Mouse (Mus musculus): ENCODE measurements at regions not wholly inside any gene's neighbourhood (a gene's known extent, or its start where the extent isn't known, plus 50 kb on each side); places are given as distances from the start of the nearest gene placed in this dataset.
A peak's percentile ranks its signal among the peaks of the same experiment; 100 is the strongest.

DNA sequence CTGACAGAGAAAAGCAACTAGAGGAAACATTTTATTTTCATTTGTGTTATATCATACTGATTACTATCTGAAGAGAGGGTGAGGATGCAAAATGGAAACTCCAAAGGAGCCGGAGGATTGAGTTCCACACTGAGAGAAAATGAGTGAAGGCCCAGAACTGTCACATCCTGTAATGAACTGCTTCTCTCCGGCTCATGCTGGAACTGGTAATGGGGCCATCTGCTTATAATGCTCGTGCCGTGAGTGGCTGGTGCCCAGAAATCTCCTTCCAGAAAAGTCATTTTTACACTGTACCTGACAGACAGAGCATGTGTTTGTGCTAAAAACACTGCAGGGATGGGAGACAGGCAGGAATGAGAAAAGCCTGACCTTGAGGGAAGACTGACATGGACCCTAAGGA is 483.5 kb upstream of the Pkdcc start:
- no peak for DNase-seq (ENCODE audit: low read depth, low spot score)

DNA sequence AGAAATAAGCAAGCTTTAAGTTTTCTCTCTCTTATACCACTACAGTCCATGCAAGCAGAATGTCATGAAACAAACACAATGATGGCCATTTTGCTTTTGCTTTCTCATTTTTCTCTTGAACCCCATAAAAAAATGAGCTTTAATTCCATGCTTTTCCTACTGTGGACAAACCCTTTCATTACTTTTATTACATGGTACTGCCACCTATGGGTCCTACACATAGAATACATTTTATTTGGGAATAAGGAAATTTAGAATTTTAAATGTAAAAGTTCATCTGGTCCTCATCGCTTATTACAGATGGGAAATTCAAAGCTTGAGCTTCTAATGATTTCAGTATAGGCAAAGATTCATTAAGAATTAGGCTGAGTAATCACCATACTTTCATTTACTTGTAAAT is 472.6 kb upstream of the Pkdcc start:
- no peak for DNase-seq (ENCODE audit: low read depth, low spot score)

DNA sequence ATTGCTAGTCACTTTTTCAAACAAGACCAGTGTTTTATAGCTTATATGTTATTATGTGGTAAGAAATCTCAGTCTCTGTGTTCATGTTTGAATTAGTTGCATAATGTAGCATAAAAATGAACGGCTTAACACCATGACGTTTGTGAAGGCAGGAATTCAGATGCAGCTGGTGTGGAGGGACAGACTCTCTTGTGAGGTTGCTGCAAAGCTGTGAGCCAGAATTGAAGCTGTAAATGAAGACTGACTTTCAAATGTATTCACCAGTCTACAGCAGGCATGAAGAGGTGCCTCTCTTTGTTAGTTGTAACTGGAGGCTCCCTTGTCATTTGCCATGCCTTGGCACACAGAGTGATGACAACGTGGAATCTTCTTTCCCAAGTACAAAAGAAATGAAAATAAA is 457.7 kb upstream of the Pkdcc start:
- DNase-seq (ENCODE audit: low read depth, low spot score), result no peak

DNA sequence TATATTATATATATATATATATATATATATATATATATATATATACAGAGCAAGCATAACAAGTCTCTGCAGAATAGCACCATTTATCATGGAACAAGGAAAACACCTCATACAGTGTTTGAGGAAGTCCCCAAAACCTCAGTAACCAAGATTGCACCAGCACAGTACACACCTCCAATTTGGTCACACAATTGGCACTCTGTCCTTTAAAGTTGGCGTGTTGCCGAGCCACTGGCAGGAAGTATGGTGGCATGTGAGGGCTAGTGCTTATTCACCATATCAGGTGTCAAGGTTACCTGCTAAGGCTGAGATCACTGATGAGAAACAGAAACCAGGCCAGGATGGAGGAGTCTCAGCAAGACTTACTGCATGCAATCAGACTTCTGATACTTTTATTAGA is 436.0 kb upstream of the Pkdcc start:
- no peak for DNase-seq (ENCODE audit: low read depth, low spot score)

GRCm38 (mm10) chr17:82822129-82822528 is 393.0 kb upstream of the Pkdcc start:
- DNase-seq (ENCODE audit: low read depth, low spot score), result no peak

- DNase-seq (ENCODE audit: low read depth, low spot score), result no peak
Observed at GRCm38 (mm10) chr17:82824057-82824456, 391.0 kb upstream of the Pkdcc start.

GRCm38 (mm10) chr17:82824619-82825018 is 390.5 kb upstream of the Pkdcc start:
- DNase-seq (ENCODE audit: low read depth, low spot score), result no peak

DNA sequence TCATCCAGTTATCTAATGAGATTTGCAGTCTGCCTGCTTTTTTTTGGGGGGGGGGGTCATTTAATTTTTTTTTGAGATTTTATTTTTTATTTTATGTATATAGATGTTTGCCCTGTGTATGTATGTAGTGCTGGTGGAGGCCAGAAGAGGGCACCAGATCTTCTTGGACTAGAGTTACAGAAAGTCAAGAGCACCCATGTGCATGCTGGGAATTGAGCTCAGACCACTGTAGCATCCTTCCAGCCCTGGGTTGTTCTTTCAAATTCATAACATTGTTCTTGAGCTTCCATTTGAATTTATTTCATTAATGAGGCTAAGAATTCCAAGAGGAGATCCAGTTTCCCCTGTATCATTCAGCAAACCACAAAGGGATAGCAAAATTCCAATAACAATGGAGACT is 387.9 kb upstream of the Pkdcc start:
- DNase-seq (ENCODE audit: low read depth, low spot score), result no peak

- no peak for DNase-seq (ENCODE audit: low read depth, low spot score)
Observed at GRCm38 (mm10) chr17:82827841-82828240, 387.3 kb upstream of the Pkdcc start.

DNA sequence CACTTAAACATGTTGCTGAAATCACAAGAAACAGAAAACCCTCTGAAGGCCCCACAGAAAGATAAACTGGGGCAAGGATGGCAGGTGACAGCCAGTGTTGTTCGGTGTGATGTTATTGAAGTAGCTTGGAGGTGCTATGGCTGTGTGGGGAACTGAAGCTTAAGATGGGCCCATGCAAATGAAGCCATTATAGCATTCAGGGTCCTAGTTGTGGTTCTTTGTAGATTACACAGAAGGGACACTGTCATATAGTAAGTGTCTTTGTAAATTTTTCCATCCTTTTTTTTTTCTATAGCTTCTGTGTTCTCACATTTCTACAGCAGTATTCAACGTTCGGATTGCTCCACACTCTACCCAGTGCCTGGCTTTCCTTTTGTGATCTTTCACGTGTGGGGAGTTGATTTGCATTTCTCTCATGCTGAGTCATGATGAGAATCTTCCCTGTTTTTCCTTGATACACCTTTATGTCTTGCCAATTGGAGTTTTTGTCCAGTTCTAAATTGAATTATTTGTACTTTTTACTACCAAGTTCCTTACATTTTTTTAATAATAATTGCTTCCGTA is 386.6 kb upstream of the Pkdcc start:
- no peak for DNase-seq (ENCODE audit: low read depth, low spot score)

GRCm38 (mm10) chr17:82829415-82829814 is 385.7 kb upstream of the Pkdcc start:
- DNase-seq (ENCODE audit: low read depth, low spot score), result no peak

DNA sequence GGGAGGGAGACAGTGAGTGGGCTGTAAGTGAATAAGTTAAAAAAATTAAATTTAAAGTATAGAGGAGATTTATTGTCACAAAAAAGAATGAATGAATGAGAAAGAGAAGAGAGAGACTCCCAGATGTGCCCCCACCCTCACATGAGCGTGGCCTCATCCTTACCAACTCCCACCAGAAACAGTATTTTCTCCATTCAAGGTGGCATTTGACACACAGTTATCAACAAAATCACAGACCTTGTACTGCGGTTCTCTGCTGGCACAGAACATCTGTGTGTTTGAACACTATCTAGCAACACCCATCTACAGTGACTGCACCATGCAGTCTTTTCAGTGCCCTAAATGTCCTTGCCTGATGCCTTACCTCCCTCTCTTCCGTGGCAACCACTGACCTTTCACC is 380.9 kb upstream of the Pkdcc start:
- no peak for DNase-seq (ENCODE audit: low read depth, low spot score)

- DNase-seq (ENCODE audit: low read depth, low spot score), result no peak
Observed at GRCm38 (mm10) chr17:82836115-82836514, 379.0 kb upstream of the Pkdcc start.

- no peak for DNase-seq (ENCODE audit: low read depth, low spot score)
Observed at GRCm38 (mm10) chr17:82846776-82847494, 368.2 kb upstream of the Pkdcc start.

DNA sequence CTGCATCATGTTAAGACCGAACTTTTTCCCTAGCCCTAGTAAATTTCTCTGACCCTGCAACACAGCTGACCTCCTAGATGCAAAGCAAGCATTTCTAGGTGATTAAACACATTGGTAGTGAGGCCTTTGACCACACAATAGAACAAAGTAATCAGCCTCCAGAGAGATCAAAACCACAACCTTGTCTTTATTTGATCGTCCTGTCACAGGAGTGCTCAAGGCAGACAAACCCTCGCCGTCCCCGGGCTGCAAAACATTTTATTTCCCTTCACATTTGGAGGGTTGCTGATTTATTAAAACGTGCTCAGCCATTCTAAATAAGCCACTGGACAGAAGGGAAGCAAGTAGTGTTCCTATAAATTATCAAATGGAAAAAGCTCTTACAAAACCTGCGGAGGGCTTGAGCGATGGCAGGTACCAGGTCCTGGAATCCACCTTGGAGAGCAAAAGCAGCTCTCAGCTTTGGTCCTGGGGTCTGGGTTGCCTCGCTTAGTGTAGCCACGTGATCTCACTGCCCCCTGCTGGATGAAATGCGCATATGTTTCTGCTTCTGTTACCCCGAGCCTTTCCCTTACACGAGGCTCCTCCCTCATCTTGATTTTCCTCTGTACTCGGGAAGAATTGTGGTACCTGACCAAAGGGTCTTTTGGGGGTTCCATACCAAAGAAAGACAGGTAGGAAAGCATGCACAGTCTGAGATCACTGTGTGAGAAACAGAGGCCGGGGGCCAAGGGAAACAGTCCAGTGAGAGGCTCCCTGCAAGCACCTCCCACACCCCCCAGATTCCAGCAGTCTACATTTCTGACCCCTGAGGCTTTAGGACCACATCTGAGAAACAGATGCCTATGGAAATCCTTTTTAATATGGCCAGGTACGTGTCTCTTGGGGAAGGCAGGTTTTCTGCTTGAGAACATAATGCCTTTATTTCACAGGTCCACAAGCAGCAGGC is 357.6 kb upstream of the Pkdcc start:
- peak; percentile 18 for DNase-seq (ENCODE audit: low read depth, low spot score)

DNA sequence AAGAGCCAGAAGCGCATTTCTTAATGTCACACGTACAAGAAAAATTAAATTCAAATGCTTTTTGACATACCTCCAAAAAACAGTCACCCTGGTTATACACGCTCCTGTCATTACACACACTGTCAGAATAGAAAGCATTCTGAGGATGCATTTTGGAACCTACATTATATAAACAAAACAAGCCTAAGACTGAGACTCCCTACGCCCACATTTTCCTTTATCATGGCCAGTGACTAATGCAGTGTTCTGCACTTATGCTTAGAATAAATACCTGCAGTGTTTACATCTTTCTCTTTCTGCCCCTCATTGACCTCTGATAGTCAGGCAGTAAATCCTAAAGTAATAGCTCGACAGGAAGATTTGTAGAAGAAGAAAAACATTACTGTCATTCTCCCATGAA is 354.7 kb upstream of the Pkdcc start:
- no peak for DNase-seq (ENCODE audit: low read depth, low spot score)

DNA sequence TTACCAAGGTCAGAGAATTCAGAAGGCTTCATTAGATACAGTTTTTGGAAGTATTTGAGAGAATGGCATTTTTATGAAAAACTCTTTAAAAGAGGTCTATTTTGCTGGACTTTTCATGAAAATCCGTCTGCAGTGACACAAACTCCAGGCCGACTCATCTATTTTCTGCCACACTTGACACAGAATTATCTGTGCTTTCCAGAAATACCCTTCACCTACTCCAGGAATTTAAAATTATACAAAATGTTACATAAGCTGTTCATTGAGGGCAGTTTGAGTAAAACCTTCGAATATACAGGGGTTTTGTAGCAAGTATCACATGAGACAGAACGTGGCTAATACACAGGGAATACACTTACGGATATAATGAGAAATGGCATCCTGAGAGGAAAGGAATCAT is 354.1 kb upstream of the Pkdcc start:
- no peak for DNase-seq (ENCODE audit: low read depth, low spot score)

- DNase-seq (ENCODE audit: low read depth, low spot score), result no peak
Observed at GRCm38 (mm10) chr17:82877131-82877530, 338.0 kb upstream of the Pkdcc start.

DNA sequence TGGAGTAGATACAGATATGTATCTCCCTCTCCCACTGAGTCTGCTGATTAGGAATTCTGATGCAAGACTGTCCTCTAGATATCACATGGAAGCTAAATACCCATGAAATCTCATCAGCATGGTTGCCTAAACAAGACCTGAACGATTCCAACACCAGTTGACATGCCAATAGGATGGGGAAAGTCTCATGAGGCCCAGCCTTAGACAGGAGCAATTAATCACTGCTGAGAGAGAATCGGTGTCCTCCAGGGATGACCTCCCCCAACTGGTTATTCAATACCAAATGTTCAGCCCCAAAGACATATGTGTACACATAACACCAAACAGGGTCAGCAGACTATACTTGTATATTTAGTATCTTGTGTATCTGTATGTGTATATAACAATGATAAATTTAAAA is 314.5 kb upstream of the Pkdcc start:
- no peak for DNase-seq (ENCODE audit: low read depth, low spot score)

DNA sequence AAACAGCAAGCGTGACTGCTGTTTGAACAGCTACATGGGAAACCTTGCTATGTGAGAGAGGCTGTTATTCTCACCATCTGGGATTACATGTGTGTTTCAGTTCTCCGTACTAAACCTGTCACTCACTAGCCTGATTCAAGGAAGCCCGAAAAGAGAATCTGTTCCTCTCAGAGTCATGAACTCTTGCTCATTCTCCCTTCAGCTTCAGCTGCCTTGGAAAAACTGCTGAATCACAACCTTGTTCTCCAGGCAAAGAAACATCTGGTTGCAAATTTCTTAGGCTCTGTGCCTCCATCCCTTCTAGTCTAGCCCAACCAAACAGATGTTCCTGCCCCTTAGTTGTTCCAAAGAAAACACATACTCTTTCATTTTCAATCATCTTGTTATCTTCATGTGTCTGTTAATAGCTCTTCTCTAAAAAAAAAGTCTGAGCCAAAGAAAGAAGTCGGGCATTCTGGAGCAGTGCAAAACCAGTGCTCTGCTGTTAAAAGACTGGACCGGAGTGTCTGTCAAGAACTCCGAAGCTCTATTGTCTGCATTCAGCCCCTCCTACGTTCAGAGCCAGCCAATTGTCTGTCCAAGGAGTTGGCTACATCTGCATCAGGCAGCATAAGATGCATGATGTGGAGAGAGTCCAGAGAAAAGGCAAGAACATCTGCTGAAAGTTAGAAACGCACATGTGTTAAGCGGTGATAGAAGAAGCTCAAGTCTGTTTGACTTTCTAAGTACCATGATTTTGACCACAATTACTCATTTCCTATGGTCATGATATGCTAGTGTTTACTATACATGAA is 313.8 kb upstream of the Pkdcc start:
- DNase-seq (ENCODE audit: low read depth, low spot score), result no peak

GRCm38 (mm10) chr17:82904961-82905360 is 310.1 kb upstream of the Pkdcc start:
- no peak for DNase-seq (ENCODE audit: low read depth, low spot score)

DNA sequence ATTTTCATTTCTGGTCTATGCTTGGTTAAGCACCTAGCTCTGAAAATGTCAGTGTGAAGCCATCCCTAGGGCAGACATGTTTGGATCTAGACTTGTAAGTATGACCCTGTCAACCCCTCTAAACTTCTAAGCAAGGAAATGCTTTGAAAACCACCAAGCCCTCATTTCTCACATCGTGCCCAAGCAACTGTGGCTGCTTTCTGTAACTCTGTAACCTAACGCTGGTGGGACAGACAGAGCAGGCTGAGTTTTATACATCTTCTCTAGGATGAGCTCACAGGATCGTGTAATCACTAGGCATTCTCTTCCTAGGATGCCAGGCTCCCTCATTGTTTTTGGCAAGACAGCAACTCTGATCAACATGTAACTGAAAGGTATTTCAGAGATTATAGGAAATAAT is 309.6 kb upstream of the Pkdcc start:
- DNase-seq (ENCODE audit: low read depth, low spot score), result no peak
